Mouse (Mus musculus): Measurements from ENCODE around the gene Cxcl17. TPM values are rescaled to one million over a fixed set of nuclear protein-coding genes. Genes with fewer than 3 reads are reported as not detected.
"Not testable (repeated sequence)": the region's sequence is repeated elsewhere in the genome, so short reads cannot be mapped to it uniquely, and the experiment has no call there.

Cxcl17 gene
- polyA plus RNA-seq, 1 experiment from 2014 or later, result not detected

GRCm38 (mm10) chr7:25410969-25411615 is 1.6 kb downstream of the Cxcl17 start:
- Histone ChIP-seq H3K36me3 (ENCODE audit: control insufficient read depth, insufficient read depth, low read length) (no peaks in the 10 kb centered on the region), H3K4me1 (replicated peaks; ENCODE audit: control insufficient read depth, insufficient read depth, low read length) (no peaks in the 10 kb centered on the region), H3K4me3 (ENCODE audit: low read depth, low read length) (no peak overlapping the region), H3K4me2 (ENCODE audit: low read length) (no peak overlapping the region), H3K9me3 (ENCODE audit: control insufficient read depth, low read length) (no peaks in the 10 kb centered on the region), H3K9ac (ENCODE audit: low read length) (no peak overlapping the region), H3K27ac (ENCODE audit: low read depth) (no peak overlapping the region), H3K27me3 (replicated peaks; ENCODE audit: control insufficient read depth, insufficient read depth, low read length) (no peaks in the 10 kb centered on the region)
- 88% methylated on average over 1 of the region's 1 CpGs for WGBS
- ATAC-seq (replicated peaks; ENCODE audit: low FRiP score, low TSS enrichment, low read depth) (no peak), DNase-seq (ENCODE audit: low spot score) (no peak)

- 48% methylated on average over 4 of the region's 4 CpGs for WGBS
- no peak overlapping the region for H3K4me3 ChIP-seq (ENCODE audit: low read depth, low read length)
- no peak overlapping the region for H3K9ac ChIP-seq (ENCODE audit: low read length)
- H3K4me1 ChIP-seq (replicated peaks; ENCODE audit: control insufficient read depth, insufficient read depth, low read length), result no peaks in the 10 kb centered on the region
- no peaks in the 10 kb centered on the region for H3K36me3 ChIP-seq (ENCODE audit: control insufficient read depth, insufficient read depth, low read length)
- ATAC-seq (replicated peaks; ENCODE audit: low FRiP score, low TSS enrichment, low read depth) (no peak), DNase-seq (ENCODE audit: low spot score) (no peak)
- H3K27me3 ChIP-seq (replicated peaks; ENCODE audit: control insufficient read depth, insufficient read depth, low read length), result no peaks in the 10 kb centered on the region
- H3K27ac ChIP-seq (ENCODE audit: low read depth), result no peak overlapping the region
- no peak overlapping the region for H3K4me2 ChIP-seq (ENCODE audit: low read length)
- H3K9me3 ChIP-seq (ENCODE audit: control insufficient read depth, low read length), result no peaks in the 10 kb centered on the region
Observed at GRCm38 (mm10) chr7:25409114-25409760, 3.4 kb downstream of the Cxcl17 start.

DNA sequence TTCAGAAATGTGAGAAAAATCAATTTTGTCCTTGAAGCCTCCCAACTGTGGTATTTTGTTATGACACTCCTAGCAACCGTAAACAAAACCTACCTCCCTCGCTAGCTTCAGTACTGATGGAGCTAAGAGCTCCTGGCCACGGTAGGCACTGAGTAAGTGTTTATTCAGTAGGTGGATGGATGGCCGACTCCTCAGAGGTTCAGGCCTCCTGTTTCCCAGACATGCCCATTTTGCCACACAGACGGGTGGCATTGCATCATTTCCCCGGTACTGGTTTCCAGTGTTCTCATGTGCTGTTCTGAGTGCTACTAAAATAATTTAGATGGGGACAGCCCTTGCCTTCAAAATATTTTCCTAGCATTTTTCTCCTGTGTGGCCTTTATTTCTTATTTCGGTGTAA is 6.2 kb downstream of the Cxcl17 start:
- no peak for DNase-seq (ENCODE audit: low spot score)
- Histone ChIP-seq H3K9ac (ENCODE audit: low read length) (no peak overlapping the region), H3K4me3 (ENCODE audit: low read depth, low read length) (no peak overlapping the region), H3K9me3 (ENCODE audit: control insufficient read depth, low read length) (no peaks in the 10 kb centered on the region), H3K4me1 (replicated peaks; ENCODE audit: control insufficient read depth, insufficient read depth, low read length) (no peaks in the 10 kb centered on the region), H3K27ac (ENCODE audit: low read depth) (no peak overlapping the region), H3K27me3 (replicated peaks; ENCODE audit: control insufficient read depth, insufficient read depth, low read length) (no peaks in the 10 kb centered on the region), H3K4me2 (ENCODE audit: low read length) (no peak overlapping the region), H3K36me3 (ENCODE audit: control insufficient read depth, insufficient read depth, low read length) (no peaks in the 10 kb centered on the region)
- no peak for ATAC-seq (replicated peaks; ENCODE audit: low FRiP score, low TSS enrichment, low read depth)
- WGBS, result 63% methylated on average over 7 of the region's 7 CpGs

GRCm38 (mm10) chr7:25402671-25403101 is 10.0 kb downstream of the Cxcl17 start:
- Histone ChIP-seq H3K4me3 (ENCODE audit: low read depth, low read length) (no peak overlapping the region), H3K9ac (ENCODE audit: low read length) (no peak overlapping the region), H3K36me3 (ENCODE audit: control insufficient read depth, insufficient read depth, low read length) (no peaks in the 10 kb centered on the region), H3K27ac (ENCODE audit: low read depth) (no peak overlapping the region), H3K4me1 (replicated peaks; ENCODE audit: control insufficient read depth, insufficient read depth, low read length) (no peaks in the 10 kb centered on the region), H3K27me3 (replicated peaks; ENCODE audit: control insufficient read depth, insufficient read depth, low read length) (no peaks in the 10 kb centered on the region), H3K4me2 (ENCODE audit: low read length) (no peak overlapping the region), H3K9me3 (ENCODE audit: control insufficient read depth, low read length) (no peaks in the 10 kb centered on the region)
- no peak; the same call in 1 of the 2 replicates for ATAC-seq (replicated peaks; ENCODE audit: low FRiP score, low TSS enrichment, low read depth)
- WGBS, result 0% methylated on average over 2 of the region's 2 CpGs
- peak; percentile 66 for DNase-seq (ENCODE audit: low spot score)

DNA sequence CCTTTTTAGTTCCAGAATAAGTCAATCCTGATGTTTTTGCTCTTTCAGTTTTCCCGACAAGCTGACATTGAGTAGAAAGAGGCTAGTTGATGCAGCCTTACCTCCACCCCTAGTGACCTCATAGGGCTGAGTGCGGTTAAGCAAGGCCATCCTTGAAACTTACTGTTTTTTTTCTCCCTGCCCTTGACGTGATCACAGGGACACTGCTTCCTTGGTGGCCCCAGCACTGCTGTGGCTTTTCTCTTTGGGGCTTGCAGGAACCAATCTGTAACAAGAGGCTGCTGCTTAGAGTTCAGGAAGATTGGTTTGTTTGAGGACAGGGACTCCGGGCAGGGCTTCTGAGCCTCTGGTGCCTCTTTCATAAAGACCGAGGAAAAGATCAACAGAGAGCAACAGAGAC is 10.7 kb downstream of the Cxcl17 start:
- H3K4me1 ChIP-seq (replicated peaks; ENCODE audit: control insufficient read depth, insufficient read depth, low read length), result no peaks in the 10 kb centered on the region
- WGBS, result 56% methylated on average over 5 of the region's 5 CpGs
- H3K9ac ChIP-seq (ENCODE audit: low read length), result no peak overlapping the region
- H3K36me3 ChIP-seq (ENCODE audit: control insufficient read depth, insufficient read depth, low read length), result no peaks in the 10 kb centered on the region
- H3K27me3 ChIP-seq (replicated peaks; ENCODE audit: control insufficient read depth, insufficient read depth, low read length), result no peaks in the 10 kb centered on the region
- no peak overlapping the region for H3K27ac ChIP-seq (ENCODE audit: low read depth)
- H3K4me3 ChIP-seq (ENCODE audit: low read depth, low read length), result no peak overlapping the region
- no peaks in the 10 kb centered on the region for H3K9me3 ChIP-seq (ENCODE audit: control insufficient read depth, low read length)
- no peak overlapping the region for H3K4me2 ChIP-seq (ENCODE audit: low read length)
- DNase-seq (ENCODE audit: low spot score) (no peak), ATAC-seq (replicated peaks; ENCODE audit: low FRiP score, low TSS enrichment, low read depth) (no peak)

DNA sequence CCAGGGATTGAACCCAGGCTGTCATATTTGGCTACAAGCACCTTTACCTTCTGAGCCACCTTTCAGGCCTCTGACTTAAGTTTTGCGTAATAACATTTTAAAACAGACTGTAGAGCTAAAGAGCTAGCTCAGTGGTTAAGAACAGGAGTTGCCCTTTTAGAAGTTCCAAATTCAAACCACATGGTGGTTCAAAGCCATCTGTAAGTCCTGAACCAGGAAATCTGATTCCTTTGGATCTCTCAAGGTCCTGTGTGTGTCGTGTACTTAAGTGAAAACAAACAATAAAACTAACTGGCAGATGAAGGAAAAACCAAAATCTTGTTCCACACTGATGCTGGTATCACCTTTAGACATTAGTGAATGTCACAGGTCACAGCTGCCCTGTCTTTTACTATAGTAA is 11.1 kb downstream of the Cxcl17 start:
- DNase-seq (ENCODE audit: low spot score), result no peak

DNA sequence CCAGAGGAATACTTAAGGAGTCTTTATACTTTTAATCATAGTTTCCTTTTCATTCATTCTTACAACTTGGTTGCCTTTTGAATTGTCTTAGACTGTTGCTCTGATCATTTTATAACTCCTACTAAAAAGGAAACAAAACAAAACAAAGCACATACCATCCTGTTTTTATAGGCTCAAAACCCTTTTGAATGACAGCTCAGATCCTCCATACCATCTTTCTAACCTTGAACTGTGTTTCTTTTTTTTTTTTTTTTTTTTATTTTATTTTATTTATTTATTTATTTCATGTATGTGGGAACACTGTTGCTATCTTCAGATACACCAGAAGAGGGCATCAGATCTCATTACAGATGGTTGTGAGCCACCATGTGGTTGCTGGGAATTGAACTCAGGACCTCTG is 13.7 kb downstream of the Cxcl17 start:
- not testable (repeated sequence) for H3K4me3 ChIP-seq (ENCODE audit: low read depth, low read length); H3K36me3 ChIP-seq (ENCODE audit: control insufficient read depth, insufficient read depth, low read length); ATAC-seq (replicated peaks; ENCODE audit: low FRiP score, low TSS enrichment, low read depth)

More for the DNA sequence above, 11.1 kb downstream of the Cxcl17 start:
- Histone ChIP-seq H3K9ac (ENCODE audit: low read length) (no peak overlapping the region), H3K4me3 (ENCODE audit: low read depth, low read length) (no peak overlapping the region), H3K36me3 (ENCODE audit: control insufficient read depth, insufficient read depth, low read length) (no peaks in the 10 kb centered on the region), H3K27ac (ENCODE audit: low read depth) (no peak overlapping the region), H3K9me3 (ENCODE audit: control insufficient read depth, low read length) (no peaks in the 10 kb centered on the region), H3K4me2 (ENCODE audit: low read length) (no peak overlapping the region), H3K4me1 (replicated peaks; ENCODE audit: control insufficient read depth, insufficient read depth, low read length) (0 out of 2 replicates have a peak, but pooled peaks cover under 1% of the 10 kb centered on the region), H3K27me3 (replicated peaks; ENCODE audit: control insufficient read depth, insufficient read depth, low read length) (no peaks in the 10 kb centered on the region)
- no peak for ATAC-seq (replicated peaks; ENCODE audit: low FRiP score, low TSS enrichment, low read depth)
- 54% methylated on average over 2 of the region's 2 CpGs for WGBS

GRCm38 (mm10) chr7:25398610-25399009 is 14.1 kb downstream of the Cxcl17 start, which contains the start of gene Lipe:
TSS of gene Lipe (minus strand) at chr7:25398710.
- no peaks in the 10 kb centered on the region for H3K27me3 ChIP-seq (replicated peaks; ENCODE audit: control insufficient read depth, insufficient read depth, low read length)
- ATAC-seq (replicated peaks; ENCODE audit: low FRiP score, low TSS enrichment, low read depth) (no peak), DNase-seq (ENCODE audit: low spot score) (no peak)
- H3K9me3 ChIP-seq (ENCODE audit: control insufficient read depth, low read length), result no peaks in the 10 kb centered on the region
- H3K4me3 ChIP-seq (ENCODE audit: low read depth, low read length), result no peak within 1 kb of the TSS
- peaks cover 19% of the 10 kb centered on the region for H3K4me1 ChIP-seq (replicated peaks; ENCODE audit: control insufficient read depth, insufficient read depth, low read length)
- H3K27ac ChIP-seq (ENCODE audit: low read depth), result no peak within 1 kb of the TSS
- H3K9ac ChIP-seq (ENCODE audit: low read length), result no peak within 1 kb of the TSS
- 100% methylated on average over 1 of the region's 1 CpGs for WGBS
- no peaks in the 10 kb centered on the region for H3K36me3 ChIP-seq (ENCODE audit: control insufficient read depth, insufficient read depth, low read length)
- H3K4me2 ChIP-seq (ENCODE audit: low read length), result no peak within 1 kb of the TSS

More for the DNA sequence above, 13.7 kb downstream of the Cxcl17 start:
- peaks cover 15% of the 10 kb centered on the region for H3K4me1 ChIP-seq (replicated peaks; ENCODE audit: control insufficient read depth, insufficient read depth, low read length)
- H3K27me3 ChIP-seq (replicated peaks; ENCODE audit: control insufficient read depth, insufficient read depth, low read length); H3K4me2 ChIP-seq (ENCODE audit: low read length); H3K9ac ChIP-seq (ENCODE audit: low read length); H3K9me3 ChIP-seq (ENCODE audit: control insufficient read depth, low read length); H3K27ac ChIP-seq (ENCODE audit: low read depth); DNase-seq (ENCODE audit: low spot score): not testable (repeated sequence)

- Histone ChIP-seq H3K4me2 (ENCODE audit: low read length) (peak overlapping the region; percentile 62; the same call in 1 of the 2 replicates), H3K27me3 (replicated peaks; ENCODE audit: control insufficient read depth, insufficient read depth, low read length) (no peaks in the 10 kb centered on the region), H3K4me3 (ENCODE audit: low read depth, low read length) (no peak overlapping the region), H3K27ac (ENCODE audit: low read depth) (no peak overlapping the region), H3K9me3 (ENCODE audit: control insufficient read depth, low read length) (no peaks in the 10 kb centered on the region), H3K9ac (ENCODE audit: low read length) (no peak overlapping the region), H3K36me3 (ENCODE audit: control insufficient read depth, insufficient read depth, low read length) (no peaks in the 10 kb centered on the region), H3K4me1 (replicated peaks; ENCODE audit: control insufficient read depth, insufficient read depth, low read length) (peaks cover 19% of the 10 kb centered on the region)
- DNase-seq (ENCODE audit: low spot score), result no peak
- WGBS, result 90% methylated on average over 14 of the region's 14 CpGs
- no peak for ATAC-seq (replicated peaks; ENCODE audit: low FRiP score, low TSS enrichment, low read depth)
Observed at GRCm38 (mm10) chr7:25396621-25397020, 16.1 kb downstream of the Cxcl17 start.

All from intestine, embryonic 14.5 days (tissue).